Mouse (Mus musculus) forebrain, embryonic 12.5 days (tissue): ENCODE results near the gene Gm49320. TPM values are rescaled to one million over a fixed set of nuclear protein-coding genes. Genes with fewer than 3 reads are reported as not detected.

Source experiments
- ATAC-seq: fragments of 200-750 bp; cut with Nextera tagmentation; 2 replicates; pipeline ENCODE4 v1.8.0; 2017; ENCODE audit warnings: moderate TSS enrichment; ENCODE audit not compliant: low FRiP score
- H3K27ac ChIP-seq: fragments of 300-500 bp; sonication (generic); 2 replicates; pipeline ENCODE4 v1.5.1; 2016; ENCODE audit warnings: mild to moderate bottlenecking
- H3K27me3 ChIP-seq: fragments of 300-500 bp; sonication (generic); 2 replicates; pipeline ENCODE4 v1.6.1; 2016; ENCODE audit warnings: mild to moderate bottlenecking
- H3K36me3 ChIP-seq: fragments of 300-500 bp; sonication (generic); replicated peaks from 2 replicates; pipeline ENCODE4 v1.6.1; 2016; ENCODE audit warnings: mild to moderate bottlenecking
- H3K4me1 ChIP-seq: fragments of 300-500 bp; sonication (generic); 2 replicates; pipeline ENCODE4 v1.6.1; 2016
- H3K4me2 ChIP-seq: fragments of 300-500 bp; sonication (generic); 2 replicates; pipeline ENCODE4 v1.6.1; 2016; ENCODE audit warnings: mild to moderate bottlenecking, moderate library complexity
- H3K4me3 ChIP-seq: fragments of 300-500 bp; sonication (generic); replicated peaks from 2 replicates; pipeline ENCODE4 v1.5.1; 2016; ENCODE audit warnings: mild to moderate bottlenecking
- H3K9ac ChIP-seq: fragments of 300-500 bp; sonication (generic); 2 replicates; pipeline ENCODE4 v1.6.1; 2016; ENCODE audit warnings: mild to moderate bottlenecking
- H3K9me3 ChIP-seq: fragments of 300-500 bp; sonication (generic); 2 replicates; pipeline ENCODE4 v1.6.1; 2016
- whole genome bisulfite sequencing: fragments of 180-500 bp; shearing (Covaris S2); methylation state at CpG from one replicate; pipeline ENCODE4 v1.1.7; 2016; 5-methylcytosine and 5-hydroxymethylcytosine counted together
- polyA plus RNA-seq: library from polyadenylated mRNA; unstranded; fragments of >200 nt; fragmentation: Nextera tagmentation; extraction: Ambion mirVana; gene quantifications from 2 replicates; pipeline ENCODE4 v1.2.1, GENCODE M21; 2016

Gene Gm49320
- polyA plus RNA-seq, result 1.3 and 1.8 TPM in 2 replicates

GRCm38 (mm10) chr8:4238434-4239192 is at the start of gene Gm49320, which contains the start of gene Map2k7:
TSS of gene Gm49320 (plus strand) at chr8:4238865.
TSS of gene Map2k7 (plus strand) at chr8:4238740.
- Histone ChIP-seq H3K27ac (peak within 1 kb of the TSS; percentile 96), H3K9me3 (no peaks in the 10 kb centered on the region), H3K4me3 (peak within 1 kb of the TSS; percentile 82), H3K4me2 (peak within 1 kb of the TSS; percentile 93), H3K27me3 (no peaks in the 10 kb centered on the region), H3K9ac (peak within 1 kb of the TSS; percentile 78), H3K36me3 (peaks cover 22% of the 10 kb centered on the region), H3K4me1 (peaks cover 26% of the 10 kb centered on the region)
- peak; percentile 95 for ATAC-seq
- under 1% methylated on average over 67 of the region's 71 CpGs for WGBS

DNA sequence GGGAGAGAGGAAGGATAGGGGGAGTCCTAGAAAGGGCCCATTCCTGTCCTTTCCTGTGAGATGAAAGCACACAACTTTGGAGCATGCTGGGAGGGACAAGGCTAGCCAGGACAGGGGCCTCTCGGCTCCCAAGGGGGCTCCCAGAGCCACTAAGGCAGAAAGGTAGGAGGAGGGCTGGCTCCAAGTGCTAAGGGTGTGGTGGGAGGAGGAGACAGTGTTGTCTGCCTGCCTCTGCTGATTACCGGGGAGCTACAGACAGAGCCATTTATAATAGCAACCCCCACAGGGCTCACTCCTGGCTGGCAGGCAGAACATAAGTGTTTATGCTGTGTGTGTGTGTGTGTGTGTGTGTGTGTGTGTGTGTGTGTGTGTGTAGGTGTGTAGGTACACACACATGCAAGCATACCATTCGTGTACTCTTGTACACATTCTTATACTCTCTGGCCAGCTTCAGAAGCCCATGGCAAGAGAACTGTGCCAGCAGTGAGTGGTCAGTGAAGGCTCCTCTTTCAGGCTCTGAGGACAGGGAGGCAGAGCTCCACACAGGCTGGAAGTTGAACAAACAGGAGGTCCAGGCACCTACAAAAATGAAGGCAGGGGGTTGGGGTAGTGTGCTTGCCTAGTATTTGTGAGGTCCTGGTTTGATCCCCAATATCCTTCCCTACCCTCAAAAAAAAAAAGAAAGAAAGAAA is 49.5 kb upstream of the Gm49320 start:
- WGBS, result 38% methylated on average over 3 of the region's 3 CpGs
- H3K4me3 ChIP-seq, result no peak overlapping the region
- no peaks in the 10 kb centered on the region for H3K27me3 ChIP-seq
- no peak overlapping the region for H3K27ac ChIP-seq
- H3K9ac ChIP-seq, result no peak overlapping the region
- no peak overlapping the region for H3K4me2 ChIP-seq
- peaks cover 18% of the 10 kb centered on the region for H3K4me1 ChIP-seq
- H3K36me3 ChIP-seq, result peaks cover 44% of the 10 kb centered on the region
- no peaks in the 10 kb centered on the region for H3K9me3 ChIP-seq
- no peak for ATAC-seq

DNA sequence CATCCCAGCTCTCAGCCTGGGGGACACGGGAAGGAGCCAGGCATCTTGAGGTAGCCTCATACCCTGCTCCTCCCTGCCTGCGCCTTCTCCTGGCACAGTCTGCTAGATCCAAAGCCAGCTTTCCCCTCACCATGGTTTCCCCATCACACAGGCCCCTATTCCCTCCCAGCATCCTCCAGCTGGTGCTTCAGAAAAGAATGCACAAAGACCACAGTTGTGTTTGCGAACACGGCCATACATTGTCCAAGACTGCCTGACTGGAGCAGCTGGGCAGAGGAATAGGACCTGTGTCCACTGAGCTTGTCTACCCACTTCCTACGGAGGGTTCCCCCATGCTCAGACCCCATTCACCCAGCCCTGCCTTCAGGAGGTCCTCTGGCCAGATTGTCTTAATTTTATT is 46.4 kb upstream of the Gm49320 start:
- Histone ChIP-seq H3K27ac (peak overlapping the region; percentile 82), H3K27me3 (no peaks in the 10 kb centered on the region), H3K4me1 (peaks cover 18% of the 10 kb centered on the region), H3K4me2 (no peak overlapping the region), H3K4me3 (no peak overlapping the region), H3K9ac (no peak overlapping the region), H3K9me3 (no peaks in the 10 kb centered on the region), H3K36me3 (peaks cover 19% of the 10 kb centered on the region)
- WGBS, result 47% methylated on average over 5 of the region's 5 CpGs
- peak; percentile 40 for ATAC-seq

DNA sequence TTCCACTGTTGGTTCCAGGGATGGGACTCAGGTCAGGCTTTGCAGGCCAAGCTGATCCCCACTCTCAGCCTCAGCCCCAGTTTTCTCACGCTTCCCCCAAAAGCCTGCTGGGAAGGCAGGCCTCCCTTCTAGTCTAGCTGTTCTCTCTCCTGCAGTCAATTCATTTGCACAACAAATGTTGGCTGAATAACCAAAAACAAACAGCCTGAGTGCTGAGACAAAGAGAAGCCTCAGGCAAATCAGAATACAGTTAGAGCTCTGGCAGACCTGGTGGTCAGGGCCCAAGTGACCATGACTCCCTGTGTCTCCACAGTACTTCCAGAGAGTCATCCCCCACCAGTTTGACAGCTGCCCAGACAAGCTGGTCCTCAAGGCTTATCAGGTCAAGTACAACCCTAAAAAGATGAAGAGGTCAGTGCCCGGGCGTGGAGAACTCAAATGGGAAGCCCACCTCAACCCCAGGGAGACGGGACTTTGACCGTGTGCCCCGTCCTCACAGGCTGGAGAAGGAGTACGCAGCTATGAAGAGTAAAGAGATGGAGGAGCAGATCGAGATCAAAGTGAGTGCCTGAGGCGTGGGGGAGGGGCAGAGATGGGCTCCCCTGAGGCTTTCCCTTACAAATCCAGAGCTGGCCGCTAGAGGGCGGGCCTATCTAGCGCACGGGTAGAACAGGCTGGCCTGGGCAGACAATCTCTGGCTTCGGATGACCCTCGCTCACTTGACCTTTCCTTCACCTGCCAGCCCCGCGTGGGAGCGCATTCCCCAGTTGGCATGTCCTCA is 45.7 kb upstream of the Gm49320 start:
- H3K36me3 ChIP-seq, result peaks cover 12% of the 10 kb centered on the region
- peak overlapping the region; percentile 82 for H3K27ac ChIP-seq
- no peaks in the 10 kb centered on the region for H3K9me3 ChIP-seq
- peaks cover 18% of the 10 kb centered on the region for H3K4me1 ChIP-seq
- H3K9ac ChIP-seq, result 0 out of 2 replicates have a peak overlapping the region, but pooled peaks have one; percentile 18
- WGBS, result under 1% methylated on average over 18 of the region's 18 CpGs
- peak overlapping the region; percentile 10; the same call in 1 of the 2 replicates for H3K4me3 ChIP-seq
- no peaks in the 10 kb centered on the region for H3K27me3 ChIP-seq
- peak overlapping the region; percentile 39 for H3K4me2 ChIP-seq
- peak; percentile 89 for ATAC-seq

DNA sequence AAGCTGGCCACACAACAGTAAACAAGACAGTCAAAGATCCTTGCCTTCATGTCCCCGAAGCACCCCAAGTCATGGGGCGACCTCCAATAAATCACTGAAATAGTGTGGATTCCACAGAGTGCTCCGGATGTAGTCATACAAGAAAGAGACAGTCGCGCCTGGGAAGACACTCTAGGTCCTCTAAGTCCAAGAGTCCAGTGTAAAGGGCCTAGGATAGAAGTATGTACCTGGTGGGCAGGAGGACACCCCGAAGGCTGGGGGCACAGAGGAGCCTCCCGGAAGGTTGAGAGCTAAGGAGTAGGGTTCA is 45.1 kb upstream of the Gm49320 start:
- no peak overlapping the region for H3K27ac ChIP-seq

DNA sequence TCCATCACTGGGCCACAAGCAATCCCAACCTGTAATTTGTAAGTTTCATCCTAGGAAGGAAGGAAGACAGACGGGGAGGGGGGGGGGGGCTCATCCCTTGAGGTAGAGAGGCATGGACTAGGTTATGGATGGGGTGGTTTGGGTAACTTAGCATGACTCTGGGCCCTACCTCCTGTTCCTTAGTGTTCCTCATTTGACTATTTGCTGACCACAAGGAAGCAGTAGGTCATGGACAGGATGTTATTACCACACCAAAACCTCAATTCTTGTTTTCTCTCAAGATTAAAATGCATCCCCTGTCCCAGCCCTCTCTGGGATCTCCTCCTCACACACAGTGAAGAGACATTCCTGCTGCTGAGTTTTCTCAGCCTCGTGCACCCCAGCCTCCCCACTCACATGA is 37.3 kb upstream of the Gm49320 start:
- Histone ChIP-seq H3K9me3 (no peaks in the 10 kb centered on the region), H3K27me3 (peaks cover 31% of the 10 kb centered on the region), H3K4me3 (no peak overlapping the region), H3K4me2 (no peak overlapping the region), H3K9ac (no peak overlapping the region), H3K4me1 (peaks cover 9% of the 10 kb centered on the region), H3K27ac (no peak overlapping the region), H3K36me3 (peaks cover 19% of the 10 kb centered on the region)
- no peak for ATAC-seq
- WGBS, result 72% methylated on average over 2 of the region's 2 CpGs

More for the DNA sequence above, 45.1 kb upstream of the Gm49320 start:
- Histone ChIP-seq H3K9ac (no peak overlapping the region; the same call in 1 of the 2 replicates), H3K4me3 (peak overlapping the region; percentile 10; the same call in 1 of the 2 replicates), H3K4me2 (peak overlapping the region; percentile 39), H3K9me3 (no peaks in the 10 kb centered on the region), H3K27me3 (no peaks in the 10 kb centered on the region), H3K4me1 (peaks cover 18% of the 10 kb centered on the region), H3K36me3 (peaks cover 6% of the 10 kb centered on the region)
- peak; percentile 52 for ATAC-seq
- 56% methylated on average over 7 of the region's 7 CpGs for whole genome bisulfite sequencing

DNA sequence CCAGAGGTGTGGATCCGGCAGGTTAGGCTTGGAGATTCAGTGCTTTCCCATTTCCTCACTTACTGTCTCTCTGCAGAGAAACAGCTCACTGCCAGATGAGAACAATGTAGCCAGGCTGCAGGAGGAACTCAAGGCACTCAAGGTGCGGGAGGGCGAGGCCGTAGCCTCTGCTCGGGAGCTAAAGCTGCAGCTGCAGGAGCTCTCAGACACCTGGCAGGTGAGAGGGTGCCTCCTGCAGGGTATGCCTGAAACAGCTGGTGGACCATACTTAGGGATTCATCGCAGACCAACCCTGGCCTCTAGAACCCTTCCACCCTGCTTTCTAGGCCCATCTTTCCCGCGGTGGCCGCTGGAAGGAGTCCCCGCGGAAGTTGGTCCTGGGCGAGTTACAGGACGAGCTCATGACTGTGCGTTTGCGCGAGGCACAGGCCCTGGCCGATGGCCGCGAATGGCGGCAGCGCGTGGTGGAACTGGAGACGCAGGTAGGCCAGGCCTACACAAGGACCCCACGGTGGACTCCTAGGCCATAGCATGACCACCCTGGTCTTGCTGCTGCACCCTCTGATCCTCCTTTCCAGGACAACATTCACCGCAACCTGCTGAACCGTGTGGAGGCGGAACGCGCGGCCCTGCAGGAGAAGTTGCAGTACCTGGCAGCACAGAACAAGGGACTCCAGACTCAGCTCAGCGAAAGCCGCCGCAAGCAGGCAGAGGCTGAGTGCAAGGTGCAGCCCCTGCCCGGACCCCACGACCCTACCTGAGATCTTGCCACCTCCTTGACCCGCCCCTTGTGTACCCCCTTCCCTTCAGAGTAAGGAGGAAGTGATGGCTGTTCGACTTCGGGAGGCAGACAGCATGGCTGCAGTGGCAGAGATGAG is 33.2 kb upstream of the Gm49320 start:
- ATAC-seq, result no peak
- 14% methylated on average over 37 of the region's 38 CpGs for WGBS
- peaks cover 45% of the 10 kb centered on the region for H3K27me3 ChIP-seq
- no peaks in the 10 kb centered on the region for H3K9me3 ChIP-seq
- H3K27ac ChIP-seq, result no peak overlapping the region
- H3K9ac ChIP-seq, result no peak overlapping the region
- H3K4me3 ChIP-seq, result no peak overlapping the region
- H3K4me1 ChIP-seq, result peaks cover 18% of the 10 kb centered on the region
- H3K36me3 ChIP-seq, result peaks cover 54% of the 10 kb centered on the region
- no peak overlapping the region; the same call in 1 of the 2 replicates for H3K4me2 ChIP-seq

GRCm38 (mm10) chr8:4206182-4207015 is 32.3 kb upstream of the Gm49320 start:
- H3K4me3 ChIP-seq, result no peak overlapping the region
- peaks cover 18% of the 10 kb centered on the region for H3K4me1 ChIP-seq
- ATAC-seq, result no peak; the same call in 1 of the 2 replicates
- H3K36me3 ChIP-seq, result peaks cover 61% of the 10 kb centered on the region
- H3K9ac ChIP-seq, result 0 out of 2 replicates have a peak overlapping the region, but pooled peaks have one; percentile 7
- WGBS, result 8% methylated on average over 44 of the region's 44 CpGs
- peaks cover 45% of the 10 kb centered on the region for H3K27me3 ChIP-seq
- no peak overlapping the region for H3K27ac ChIP-seq
- peak overlapping the region; percentile 10; the same call in 1 of the 2 replicates for H3K4me2 ChIP-seq
- no peaks in the 10 kb centered on the region for H3K9me3 ChIP-seq

DNA sequence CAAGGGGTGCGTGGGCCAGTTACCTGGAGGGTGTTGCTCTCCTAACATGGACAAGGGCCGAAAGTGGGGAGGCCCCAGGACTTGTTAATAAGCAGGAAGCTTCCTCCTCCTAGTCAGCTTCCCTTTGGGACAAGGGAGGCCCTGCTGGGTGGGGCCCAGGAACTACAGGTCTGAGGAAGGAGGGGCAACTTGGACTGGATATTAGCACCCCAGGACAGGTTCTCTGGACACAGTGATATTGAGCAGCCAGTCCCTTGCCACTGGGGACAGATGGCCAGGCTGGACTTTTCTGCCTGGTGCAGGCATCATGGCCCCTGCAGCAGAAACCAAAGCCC is 31.7 kb upstream of the Gm49320 start:
- Histone ChIP-seq H3K4me2 (no peak overlapping the region), H3K27ac (no peak overlapping the region), H3K36me3 (peaks cover 55% of the 10 kb centered on the region), H3K27me3 (peaks cover 45% of the 10 kb centered on the region), H3K4me3 (no peak overlapping the region), H3K9ac (0 out of 2 replicates have a peak overlapping the region, but pooled peaks have one; percentile 7), H3K9me3 (no peaks in the 10 kb centered on the region), H3K4me1 (peaks cover 18% of the 10 kb centered on the region)
- ATAC-seq, result no peak
- 55% methylated on average over 2 of the region's 2 CpGs for WGBS

DNA sequence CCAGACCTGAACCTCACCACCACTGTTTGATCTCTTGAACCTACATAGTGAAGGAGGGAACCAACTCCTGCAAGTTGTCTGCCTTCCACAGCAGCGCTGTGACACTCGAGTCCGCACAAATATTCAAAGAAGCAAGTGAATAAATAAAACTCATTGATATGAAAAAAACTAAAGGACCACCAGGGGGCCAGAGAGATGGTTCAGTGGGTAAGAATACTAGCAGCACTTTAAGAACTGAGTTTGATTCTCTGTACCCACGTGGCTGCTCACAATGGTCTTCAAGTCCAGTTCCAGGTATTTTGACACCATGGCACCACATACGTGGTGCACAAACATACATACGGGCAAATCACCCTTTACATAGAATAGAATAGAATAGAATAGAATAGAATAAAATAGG is 27.6 kb upstream of the Gm49320 start:
- WGBS, result 73% methylated on average over 6 of the region's 6 CpGs
- ATAC-seq, result no peak
- H3K4me1 ChIP-seq, result peaks cover 47% of the 10 kb centered on the region
- H3K4me2 ChIP-seq, result no peak overlapping the region
- no peak overlapping the region for H3K9ac ChIP-seq
- peaks cover 43% of the 10 kb centered on the region for H3K36me3 ChIP-seq
- no peaks in the 10 kb centered on the region for H3K9me3 ChIP-seq
- H3K27ac ChIP-seq, result no peak overlapping the region
- peaks cover 22% of the 10 kb centered on the region for H3K27me3 ChIP-seq
- H3K4me3 ChIP-seq, result no peak overlapping the region

- H3K27me3 ChIP-seq, result peaks cover 6% of the 10 kb centered on the region; the same call in 1 of the 2 replicates
- no peaks in the 10 kb centered on the region for H3K9me3 ChIP-seq
- H3K4me2 ChIP-seq, result peak overlapping the region; percentile 84
- peak overlapping the region; percentile 43 for H3K4me3 ChIP-seq
- ATAC-seq, result peak; percentile 4; the same call in 1 of the 2 replicates
- peak overlapping the region; percentile 60 for H3K9ac ChIP-seq
- H3K36me3 ChIP-seq, result peaks cover 32% of the 10 kb centered on the region
- WGBS, result 2% methylated on average over 25 of the region's 25 CpGs
- H3K27ac ChIP-seq, result 0 out of 2 replicates have a peak overlapping the region, but pooled peaks have one; percentile 20
- peaks cover 43% of the 10 kb centered on the region for H3K4me1 ChIP-seq
These were observed 25.9 kb upstream of the Gm49320 start for GRCm38 (mm10) chr8:4212809-4213209.
